Mouse (Mus musculus) liver, postnatal 0 days (tissue): Measurements from ENCODE around the gene Clcn2. TPM values are rescaled to one million over a fixed set of nuclear protein-coding genes. Genes with fewer than 3 reads are reported as not detected.

Experiments used
- ATAC-seq: fragments of 200-750 bp; cut with Nextera tagmentation; 2 replicates; pipeline ENCODE4 v1.8.0; 2017; ENCODE audit warnings: mild to moderate bottlenecking, moderate library complexity
- DNase-seq: peaks from one replicate; pipeline ENCODE4 v3.0.0-alpha.2; 2016
- H3K27ac ChIP-seq: fragments of 300-500 bp; sonication (generic); 2 replicates; pipeline ENCODE4 v1.5.1; 2014; ENCODE audit warnings: antibody characterized with exemption, moderate library complexity, mild to moderate bottlenecking, low read depth
- H3K27me3 ChIP-seq: fragments of 300-500 bp; sonication (generic); 2 replicates; pipeline ENCODE4 v1.6.1; 2014; ENCODE audit warnings: low read length, control low read depth, mixed read lengths; ENCODE audit not compliant: insufficient read depth
- H3K36me3 ChIP-seq: fragments of 300-500 bp; sonication (generic); replicated peaks from 2 replicates; pipeline ENCODE4 v1.6.1; 2014; ENCODE audit warnings: mild to moderate bottlenecking, control low read depth, low read length, moderate library complexity, mixed read lengths; ENCODE audit not compliant: insufficient read depth
- H3K4me1 ChIP-seq: fragments of 300-500 bp; sonication (generic); 2 replicates; pipeline ENCODE4 v1.6.1; 2014; ENCODE audit warnings: antibody characterized with exemption, mild to moderate bottlenecking, control low read depth; ENCODE audit not compliant: insufficient read depth
- H3K4me2 ChIP-seq: fragments of 300-500 bp; sonication (generic); 2 replicates; pipeline ENCODE4 v1.6.1; 2014; ENCODE audit warnings: low read depth, mild to moderate bottlenecking, low read length, moderate library complexity, mixed read lengths
- H3K4me3 ChIP-seq: fragments of 300-500 bp; sonication (generic); 2 replicates; pipeline ENCODE4 v1.5.1; 2014; ENCODE audit warnings: low read depth, low read length
- H3K9ac ChIP-seq: fragments of 300-500 bp; sonication (generic); replicated peaks from 2 replicates; pipeline ENCODE4 v1.6.1; 2014; ENCODE audit warnings: mild to moderate bottlenecking, moderate library complexity
- H3K9me3 ChIP-seq: fragments of 300-500 bp; sonication (generic); 2 replicates; pipeline ENCODE4 v1.6.1; 2016; ENCODE audit warnings: mild to moderate bottlenecking, control low read depth, low read length, mixed read lengths
- CTCF ChIP-seq: sonication (generic); IDR thresholded peaks from 2 replicates; pipeline ENCODE4 v1.5.1; 2016; ENCODE audit warnings: antibody characterized with exemption, low read depth
- EP300 ChIP-seq: IDR thresholded peaks from 2 replicates; pipeline ENCODE4 v1.6.1; 2016; ENCODE audit warnings: antibody characterized with exemption, low read depth, mild to moderate bottlenecking
- WGBS: fragments of 180-500 bp; shearing (Covaris S2); extraction: QIAGEN DNeasy Blood & Tissue Kit; methylation state at CpG from one replicate; pipeline ENCODE4 v1.1.7; 2014; ENCODE audit not compliant: insufficient replicate concordance; 5-methylcytosine and 5-hydroxymethylcytosine counted together
- polyA plus RNA-seq: library from polyadenylated mRNA; unstranded; fragments of >200 nt; fragmentation: Nextera tagmentation; extraction: Ambion mirVana; gene quantifications from 2 replicates; pipeline ENCODE4 v1.2.1, GENCODE M21; 2015

Clcn2 gene
- polyA plus RNA-seq, 1 experiment from 2014 or later = 4.7 TPM

DNA sequence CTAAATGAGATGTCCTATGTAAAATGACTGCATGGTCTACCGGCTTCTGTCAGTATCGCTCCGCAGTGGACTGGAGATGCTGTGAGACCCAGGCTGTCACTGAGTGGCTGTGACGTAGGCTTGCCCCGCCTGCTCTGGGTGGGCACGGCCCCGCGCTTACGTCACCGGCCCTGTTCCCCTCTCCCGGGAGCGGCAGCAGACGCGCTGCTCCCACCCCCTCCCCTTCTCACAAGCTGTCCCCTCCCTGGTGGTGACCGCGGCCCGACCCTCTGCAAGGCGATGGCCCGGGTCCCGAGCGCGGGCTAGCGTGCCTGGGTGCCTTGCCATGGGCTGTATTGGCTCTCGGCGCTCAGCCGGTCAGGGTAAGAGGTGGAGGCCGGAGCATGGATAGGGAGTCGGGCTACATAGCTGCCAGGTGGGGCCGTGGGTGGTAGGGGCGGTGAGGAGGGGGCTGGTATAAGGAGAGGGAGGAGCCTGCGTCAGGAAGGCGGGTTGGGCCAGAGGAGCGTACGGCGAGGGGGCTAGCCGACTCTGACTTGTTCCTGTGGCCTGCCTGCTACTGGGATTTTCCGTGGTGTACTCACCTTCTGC, 24.3 kb downstream of the Clcn2 start, which contains the start of gene Fam131a:
TSS of gene Fam131a (plus strand) at position 131 of the 591 bp plus-strand sequence.
- peak within 1 kb of the TSS; percentile 77 for H3K9ac ChIP-seq
- ATAC-seq = peak; percentile 85
- peaks cover 27% of the 10 kb centered on the region for H3K4me1 ChIP-seq
- 1% methylated on average over 37 of the region's 37 CpGs for WGBS
- H3K4me3 ChIP-seq = peak within 1 kb of the TSS; percentile 68
- peak within 1 kb of the TSS; percentile 94 for H3K4me2 ChIP-seq
- TF ChIP-seq CTCF (no peak), EP300 (no peak)
- DNase-seq = peak; percentile 88
- peak within 1 kb of the TSS; percentile 64 for H3K27ac ChIP-seq
- H3K9me3 ChIP-seq = no peaks in the 10 kb centered on the region
- peaks cover 20% of the 10 kb centered on the region for H3K27me3 ChIP-seq
- H3K36me3 ChIP-seq = peaks cover 39% of the 10 kb centered on the region

GRCm38 (mm10) chr16:20692241-20692965, 25.1 kb downstream of the Clcn2 start:
- no peak overlapping the region for H3K9ac ChIP-seq
- DNase-seq (no peak), ATAC-seq (0 out of 2 replicates have a peak, but pooled peaks have one; percentile 0)
- H3K4me3 ChIP-seq = no peak overlapping the region
- H3K4me2 ChIP-seq = peak overlapping the region; percentile 94; the same call in 1 of the 2 replicates
- no peak for TF ChIP-seq CTCF
- no peak for TF ChIP-seq EP300
- H3K27me3 ChIP-seq = peaks cover 20% of the 10 kb centered on the region
- H3K9me3 ChIP-seq = no peaks in the 10 kb centered on the region
- H3K27ac ChIP-seq = no peak overlapping the region
- 69% methylated on average over 16 of the region's 16 CpGs for WGBS
- H3K4me1 ChIP-seq = peaks cover 27% of the 10 kb centered on the region
- peaks cover 47% of the 10 kb centered on the region for H3K36me3 ChIP-seq

DNA sequence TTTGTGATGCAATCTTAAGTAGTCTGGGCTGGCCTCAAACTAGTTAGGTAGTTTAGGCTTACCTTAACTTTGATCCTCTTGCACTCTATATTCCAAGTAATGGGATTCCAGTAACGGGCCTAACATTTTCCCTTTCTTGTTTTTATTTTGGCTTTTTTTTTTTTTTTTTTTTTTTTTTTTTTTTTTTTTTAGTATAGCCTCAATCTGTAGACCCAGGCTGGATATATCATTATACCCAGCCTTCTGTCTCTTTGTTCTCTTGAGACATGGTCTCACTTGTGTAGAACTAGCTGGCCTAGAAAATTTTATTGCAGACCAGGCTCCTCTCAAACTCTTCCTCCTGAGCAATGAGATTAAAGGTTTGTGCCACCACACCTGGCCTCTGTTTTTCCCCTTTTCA, 25.9 kb downstream of the Clcn2 start:
- no peak for TF ChIP-seq EP300
- no peak for TF ChIP-seq CTCF
- Histone ChIP-seq H3K27me3 (peaks cover 20% of the 10 kb centered on the region), H3K36me3 (peaks cover 55% of the 10 kb centered on the region), H3K9me3 (no peaks in the 10 kb centered on the region), H3K27ac (no peak overlapping the region), H3K9ac (no peak overlapping the region), H3K4me1 (peaks cover 27% of the 10 kb centered on the region), H3K4me3 (no peak overlapping the region), H3K4me2 (no peak overlapping the region)
- no peak for DNase-seq
- 63% methylated on average over 1 of the region's 1 CpGs for WGBS
- ATAC-seq = no peak

- DNase-seq (no peak), ATAC-seq (no peak)
- WGBS = 69% methylated on average over 3 of the region's 3 CpGs
- H3K4me1 ChIP-seq = peaks cover 20% of the 10 kb centered on the region
- no peak overlapping the region for H3K9ac ChIP-seq
- TF ChIP-seq CTCF = no peak
- peak; percentile 54 for TF ChIP-seq EP300
- no peaks in the 10 kb centered on the region for H3K9me3 ChIP-seq
- peaks cover 14% of the 10 kb centered on the region for H3K27me3 ChIP-seq
- no peak overlapping the region for H3K4me2 ChIP-seq
- no peak overlapping the region for H3K4me3 ChIP-seq
- H3K27ac ChIP-seq = no peak overlapping the region
- peaks cover 64% of the 10 kb centered on the region for H3K36me3 ChIP-seq
Observed at GRCm38 (mm10) chr16:20690774-20691173, 26.8 kb downstream of the Clcn2 start.

- Histone ChIP-seq H3K4me3 (peak overlapping the region; percentile 31), H3K27ac (peak overlapping the region; percentile 69), H3K36me3 (peaks cover 83% of the 10 kb centered on the region), H3K4me2 (peak overlapping the region; percentile 64), H3K27me3 (no peaks in the 10 kb centered on the region), H3K9ac (peak overlapping the region; percentile 16; the same call in 1 of the 2 replicates), H3K9me3 (no peaks in the 10 kb centered on the region), H3K4me1 (peaks cover 29% of the 10 kb centered on the region)
- no peak for TF ChIP-seq CTCF
- TF ChIP-seq EP300 = no peak
- ATAC-seq = peak; percentile 70
- WGBS = 60% methylated on average over 10 of the region's 10 CpGs
- peak; percentile 92 for DNase-seq
Observed at GRCm38 (mm10) chr16:20677974-20678675, 39.4 kb downstream of the Clcn2 start.

GRCm38 (mm10) chr16:20677380-20677779, 40.2 kb downstream of the Clcn2 start:
- Histone ChIP-seq H3K4me3 (no peak overlapping the region), H3K9ac (peak overlapping the region; percentile 16; the same call in 1 of the 2 replicates), H3K4me1 (peaks cover 29% of the 10 kb centered on the region), H3K4me2 (peak overlapping the region; percentile 64; the same call in 1 of the 2 replicates), H3K36me3 (peaks cover 76% of the 10 kb centered on the region), H3K27me3 (no peaks in the 10 kb centered on the region), H3K27ac (peak overlapping the region; percentile 69), H3K9me3 (no peaks in the 10 kb centered on the region)
- 81% methylated on average over 5 of the region's 5 CpGs for WGBS
- DNase-seq (no peak), ATAC-seq (no peak)
- TF ChIP-seq CTCF (no peak), EP300 (no peak)
